Mouse (Mus musculus) C2C12 (cell line): Measurements from ENCODE around the gene Znhit2.

Source experiments
- CTCF ChIP-seq: IDR thresholded peaks from one replicate; pipeline ENCODE4 v1.5.1; 2011; ENCODE audit not compliant: control insufficient read depth, insufficient read depth, insufficient read length
- MYOG ChIP-seq: IDR thresholded peaks from one replicate; pipeline ENCODE4 v1.6.1; 2011; ENCODE audit not compliant: control insufficient read depth, insufficient read length; ENCODE audit errors: extremely low read depth
- USF1 ChIP-seq: IDR thresholded peaks from one replicate; pipeline ENCODE4 v1.6.1; 2011; ENCODE audit warnings: low read depth, mild to moderate bottlenecking, control low read depth, moderate library complexity

DNA sequence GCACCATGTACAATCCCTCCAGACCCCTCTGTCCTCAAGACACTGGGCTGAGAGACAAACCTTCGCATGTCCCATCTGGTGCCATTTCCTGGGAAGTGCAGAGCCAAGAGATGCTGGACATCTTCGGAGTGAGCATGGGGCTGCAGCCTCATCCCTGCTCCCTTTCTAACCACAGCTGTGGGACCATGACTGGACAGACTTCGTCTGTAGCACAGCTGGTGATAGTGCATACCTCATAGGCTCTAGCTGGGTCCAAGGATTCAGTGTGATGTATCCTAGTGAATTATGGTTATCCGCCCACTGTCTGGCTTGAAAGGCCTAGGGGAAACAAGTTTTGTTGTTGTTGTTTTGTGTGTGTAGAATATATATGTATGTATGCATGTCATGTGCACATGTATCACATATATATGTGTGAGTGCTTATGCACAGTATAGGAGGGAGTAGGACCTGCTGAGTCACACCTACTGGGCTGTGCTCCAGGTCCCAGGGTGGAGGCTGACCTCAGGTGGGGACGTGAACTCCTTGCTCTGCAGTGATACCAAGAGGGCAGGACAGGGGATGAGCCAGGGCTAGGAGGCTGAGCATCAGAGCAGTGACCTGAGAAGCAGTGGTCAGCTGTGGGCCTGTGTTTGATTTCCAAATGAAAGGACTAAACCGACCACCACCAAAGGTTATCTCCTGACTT, 41.3 kb downstream of the Znhit2 start:
- TF ChIP-seq USF1 (no peak), CTCF (no peak), MYOG (no peak)
